Mouse (Mus musculus): ENCODE measurements around the gene Ift172. TPM values are rescaled to one million over a fixed set of nuclear protein-coding genes. Genes with fewer than 3 reads are reported as not detected.

Ift172 gene
- polyA plus RNA-seq, 1 experiment, result 22.5 TPM

DNA sequence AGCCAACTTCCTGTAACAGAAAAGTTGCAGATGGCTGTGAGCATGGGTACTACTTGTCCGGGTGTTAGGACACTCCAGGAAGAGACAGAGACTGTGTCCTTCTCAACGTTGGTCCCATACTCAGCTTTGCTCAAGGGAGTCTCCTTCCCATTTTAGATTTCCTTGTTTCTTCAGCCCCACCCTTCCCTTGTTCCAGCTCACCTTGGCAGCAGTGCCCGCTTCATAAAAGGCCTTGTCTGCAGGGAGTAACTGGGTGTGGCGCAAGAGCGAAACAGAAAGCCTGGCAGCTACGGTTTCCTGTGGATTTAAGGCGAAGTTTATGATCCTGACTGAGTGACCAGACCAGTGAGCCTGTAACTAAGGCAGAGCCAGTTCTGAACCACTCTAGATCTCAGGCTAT, 36.5 kb downstream of the Ift172 start:
- no peak for TF ChIP-seq CEBPB (IDR thresholded peaks at IDR 0.05; ENCODE audit: insufficient read depth, poor library complexity, severe bottlenecking)
- no peak for TF ChIP-seq E2F4 (IDR thresholded peaks at IDR 0.05; ENCODE audit: insufficient read depth)
- Histone ChIP-seq H3K79me2 (ENCODE audit: control insufficient read depth, insufficient read depth) (no peaks in the 10 kb centered on the region), H3ac (ENCODE audit: control insufficient read depth, insufficient read length) (no peak overlapping the region), H3K36me3 (ENCODE audit: control insufficient read depth, insufficient read depth) (peaks cover 17% of the 10 kb centered on the region), H3K27me3 (ENCODE audit: control insufficient read depth, insufficient read depth, insufficient read length) (no peaks in the 10 kb centered on the region), H3K4me3 (no peak overlapping the region), H3K4me2 (ENCODE audit: low read depth) (no peak overlapping the region)

DNA sequence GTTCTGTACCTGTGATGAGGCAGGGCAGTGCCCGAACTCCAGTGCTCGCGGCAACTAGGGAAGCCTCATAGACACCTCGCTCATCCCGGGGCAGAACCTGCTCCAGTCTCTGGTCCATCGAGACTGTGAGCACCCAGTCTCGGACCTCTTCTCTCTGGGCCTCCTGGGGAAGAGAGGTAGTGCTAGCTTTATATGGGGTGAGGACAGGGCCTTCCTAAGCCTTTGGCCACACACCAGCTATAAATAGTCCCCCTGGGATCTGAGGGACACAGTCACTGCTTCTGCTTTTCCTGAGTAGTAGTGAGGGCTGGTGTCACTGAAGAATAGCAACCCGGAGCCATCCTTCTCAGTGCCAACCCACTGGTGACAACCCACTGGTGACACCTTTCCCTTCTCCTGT, 37.1 kb downstream of the Ift172 start:
- no peak for TF ChIP-seq MYOG (IDR thresholded peaks at IDR 0.05; ENCODE audit: control insufficient read depth in 1 of 3, insufficient read depth in 1 of 3, insufficient read length in 2 of 3, low read depth in 2 of 3)
- no peak for TF ChIP-seq POLR2AphosphoS2 (IDR thresholded peaks at IDR 0.05; ENCODE audit: insufficient read length, low read depth)
- Histone ChIP-seq H3K27me3 (ENCODE audit: control insufficient read depth, insufficient read depth, insufficient read length) (no peaks in the 10 kb centered on the region), H3K79me2 (ENCODE audit: control insufficient read depth, insufficient read depth) (no peaks in the 10 kb centered on the region), H3K4me3 (no peak overlapping the region), H3ac (ENCODE audit: control insufficient read depth, insufficient read length) (no peak overlapping the region), H3K36me3 (ENCODE audit: control insufficient read depth, insufficient read depth) (peaks cover 24% of the 10 kb centered on the region), H3K4me2 (ENCODE audit: low read depth) (no peak overlapping the region)

- TF ChIP-seq POLR2A (IDR thresholded peaks at IDR 0.05; ENCODE audit: insufficient read length, low read depth), result no peak
- TF ChIP-seq MYOD1 (IDR thresholded peaks at IDR 0.05; ENCODE audit: control insufficient read depth in 1 of 3, insufficient read length in 2 of 3, low read depth in 2 of 3), result no peak
- TF ChIP-seq CEBPB (IDR thresholded peaks at IDR 0.05; ENCODE audit: insufficient read depth, poor library complexity, severe bottlenecking), result no peak
- no peak for TF ChIP-seq E2F4 (IDR thresholded peaks at IDR 0.05; ENCODE audit: insufficient read depth)
- no peak for TF ChIP-seq TCF3 (IDR thresholded peaks at IDR 0.05; ENCODE audit: insufficient read length, low read depth)
- no peak for TF ChIP-seq MAX (IDR thresholded peaks at IDR 0.05; ENCODE audit: low read depth)
- peak; percentile 18 for TF ChIP-seq POLR2AphosphoS2 (IDR thresholded peaks at IDR 0.05; ENCODE audit: insufficient read length, low read depth)
- TF ChIP-seq SRF (IDR thresholded peaks at IDR 0.05; ENCODE audit: control insufficient read depth, insufficient read length, low read depth), result no peak
- no peak for TF ChIP-seq USF1 (IDR thresholded peaks at IDR 0.05; ENCODE audit: low read depth)
- no peaks in the 10 kb centered on the region for H3K79me2 ChIP-seq (ENCODE audit: control insufficient read depth, insufficient read depth)
- H3K36me3 ChIP-seq (ENCODE audit: control insufficient read depth, insufficient read depth), result peaks cover 32% of the 10 kb centered on the region
- H3K4me2 ChIP-seq (ENCODE audit: low read depth), result no peak overlapping the region
- H3ac ChIP-seq (ENCODE audit: control insufficient read depth, insufficient read length), result no peak overlapping the region
- no peak overlapping the region for H3K4me3 ChIP-seq
- H3K27me3 ChIP-seq (ENCODE audit: control insufficient read depth, insufficient read depth, insufficient read length), result no peaks in the 10 kb centered on the region
Observed at GRCm38 (mm10) chr5:31252795-31253545, 37.9 kb downstream of the Ift172 start.

GRCm38 (mm10) chr5:31252151-31252550, 38.8 kb downstream of the Ift172 start:
- Histone ChIP-seq H3K27me3 (ENCODE audit: control insufficient read depth, insufficient read depth, insufficient read length) (no peaks in the 10 kb centered on the region), H3K79me2 (ENCODE audit: control insufficient read depth, insufficient read depth) (no peaks in the 10 kb centered on the region), H3ac (ENCODE audit: control insufficient read depth, insufficient read length) (no peak overlapping the region), H3K4me3 (no peak overlapping the region), H3K4me2 (ENCODE audit: low read depth) (no peak overlapping the region), H3K36me3 (ENCODE audit: control insufficient read depth, insufficient read depth) (peaks cover 37% of the 10 kb centered on the region)
- TF ChIP-seq TCF12 (IDR thresholded peaks at IDR 0.05; ENCODE audit: insufficient read depth, poor library complexity, severe bottlenecking) (no peak), REST (IDR thresholded peaks at IDR 0.05; ENCODE audit: insufficient read depth, insufficient read length) (no peak), POLR2A (IDR thresholded peaks at IDR 0.05; ENCODE audit: insufficient read length, low read depth) (peak; percentile 27)

- no peak for TF ChIP-seq POLR2A (IDR thresholded peaks at IDR 0.05; ENCODE audit: insufficient read length, low read depth)
- TF ChIP-seq POLR2AphosphoS2 (IDR thresholded peaks at IDR 0.05; ENCODE audit: insufficient read length, low read depth), result peak; percentile 73
- Histone ChIP-seq H3K36me3 (ENCODE audit: control insufficient read depth, insufficient read depth) (peaks cover 37% of the 10 kb centered on the region), H3K4me3 (no peak within 1 kb of the TSS), H3K27me3 (ENCODE audit: control insufficient read depth, insufficient read depth, insufficient read length) (no peaks in the 10 kb centered on the region), H3K79me2 (ENCODE audit: control insufficient read depth, insufficient read depth) (no peaks in the 10 kb centered on the region), H3K4me2 (ENCODE audit: low read depth) (no peak within 1 kb of the TSS), H3ac (ENCODE audit: control insufficient read depth, insufficient read length) (no peak within 1 kb of the TSS)
Observed at GRCm38 (mm10) chr5:31251541-31252101, 39.3 kb downstream of the Ift172 start, which contains the start of gene Krtcap3. Gene Krtcap3, plus strand, starts transcription at chr5:31251691.

- no peak overlapping the region for H3K4me3 ChIP-seq
- H3K36me3 ChIP-seq (ENCODE audit: control insufficient read depth, insufficient read depth), result peaks cover 45% of the 10 kb centered on the region
- H3ac ChIP-seq (ENCODE audit: control insufficient read depth, insufficient read length), result no peak overlapping the region
- H3K79me2 ChIP-seq (ENCODE audit: control insufficient read depth, insufficient read depth), result no peaks in the 10 kb centered on the region
- no peak overlapping the region for H3K4me2 ChIP-seq (ENCODE audit: low read depth)
- TF ChIP-seq USF1 (IDR thresholded peaks at IDR 0.05; ENCODE audit: low read depth), result no peak
- no peak for TF ChIP-seq REST (IDR thresholded peaks at IDR 0.05; ENCODE audit: insufficient read depth, insufficient read length)
- no peaks in the 10 kb centered on the region for H3K27me3 ChIP-seq (ENCODE audit: control insufficient read depth, insufficient read depth, insufficient read length)
Observed at GRCm38 (mm10) chr5:31250716-31251115, 40.2 kb downstream of the Ift172 start.

Data from myocyte (in vitro differentiated cells).